In genomic region chr13:62940721-62941120, GRCm38 (mm10) we compare ENCODE assay signal across 21 mouse cellular contexts. TPM values are rescaled to one million over a fixed set of nuclear protein-coding genes. Genes with fewer than 3 reads are reported as not detected.
DNase-seq lines count a peak whose midpoint lies in the region; ATAC-seq and TF ChIP-seq lines count a peak whose summit lies in the region.
"Had no signal": no experiment of that assay in that cellular context is flagged by ENCODE, and none has a peak within 500 bp of the region (broad histone marks: within the 10 kb centered on the region; RNA-seq: fewer than 3 reads in every experiment).

No protein-coding gene starts in this region.

- H3K27me3 ChIP-seq in forebrain, postnatal 0 days (ENCODE audit: insufficient read depth, low read length): no peaks in the 10 kb centered on the region
- no peaks in the 10 kb centered on the region for H3K27me3 ChIP-seq in forebrain, embryonic 14.5 days (replicated peaks; ENCODE audit: control insufficient read depth, insufficient read depth, low read length)
- H3K27me3 ChIP-seq in limb, embryonic 12.5 days: no peaks in the 10 kb centered on the region
- H3K27me3 ChIP-seq in limb, embryonic 10.5 days (ENCODE audit: low read depth, poor library complexity, severe bottlenecking): no peaks in the 10 kb centered on the region
- no peaks in the 10 kb centered on the region for H3K27me3 ChIP-seq in liver, embryonic 11.5 days (replicated peaks; ENCODE audit: control insufficient read depth, insufficient read depth, low read length)
- H3K27me3 ChIP-seq in midbrain, embryonic 11.5 days (ENCODE audit: control insufficient read depth, insufficient read depth, low read length): no peaks in the 10 kb centered on the region
- H3K27me3 ChIP-seq: embryonic facial prominence, embryonic 15.5 days; stomach, embryonic 15.5 days had no signal

- DNase-seq in forebrain, postnatal 0 days: no peak
- no peak for DNase-seq in forebrain, embryonic 14.5 days (ENCODE audit: low spot score)
- DNase-seq in limb, embryonic 10.5 days (ENCODE audit: low spot score): no peak
- DNase-seq in left cerebral cortex, adult 8-10 months (ENCODE audit: low spot score in 2 of 2): peak; percentile 12 to 75
- peak; percentile 32 to 64 for DNase-seq in right cerebral cortex, postnatal 10 days (ENCODE audit: low spot score in 2 of 2)
- DNase-seq in liver, embryonic 11.5 days (ENCODE audit: low spot score): no peak
- DNase-seq in midbrain, embryonic 11.5 days (ENCODE audit: low spot score, missing footprints): no peak
- DNase-seq: adrenal gland, postnatal 14 days; cerebellum, adult 9-10 months; gastrocnemius, postnatal 10 days; heart, postnatal 10 days; kidney, adult 11 months; kidney, postnatal 10 days; liver, embryonic 13.5 days; thymus, postnatal 25 days had no signal

- ATAC-seq in forebrain, postnatal 0 days: peak; percentile 36; the same call in 1 of the 2 replicates
- ATAC-seq in forebrain, embryonic 14.5 days: no peak
- no peak for ATAC-seq in limb, embryonic 12.5 days (ENCODE audit: insufficient number of reproducible peaks, insufficient read depth, low FRiP score, low TSS enrichment, low read depth)
- ATAC-seq in liver, embryonic 11.5 days (replicated peaks; ENCODE audit: low FRiP score): no peak
- ATAC-seq in midbrain, embryonic 11.5 days (ENCODE audit: low FRiP score): no peak
- ATAC-seq: midbrain, embryonic 16.5 days had no signal

- no peak overlapping the region for H3K27ac ChIP-seq in forebrain, postnatal 0 days (ENCODE audit: low read depth, low read length)
- H3K27ac ChIP-seq in forebrain, embryonic 14.5 days (ENCODE audit: low read depth, low read length): no peak overlapping the region
- peak overlapping the region; percentile 83 for H3K27ac ChIP-seq in limb, embryonic 12.5 days
- no peak overlapping the region for H3K27ac ChIP-seq in limb, embryonic 10.5 days
- no peak overlapping the region for H3K27ac ChIP-seq in liver, embryonic 11.5 days (ENCODE audit: low read depth, low read length)
- no peak overlapping the region for H3K27ac ChIP-seq in midbrain, embryonic 11.5 days (ENCODE audit: low read depth, low read length)
- H3K27ac ChIP-seq: embryonic facial prominence, embryonic 15.5 days; hindbrain, embryonic 14.5 days; stomach, embryonic 15.5 days had no signal

- H3K9ac ChIP-seq in forebrain, postnatal 0 days: no peak overlapping the region
- H3K9ac ChIP-seq in forebrain, embryonic 14.5 days (ENCODE audit: low read length): no peak overlapping the region
- H3K9ac ChIP-seq in limb, embryonic 12.5 days (replicated peaks): no peak overlapping the region
- no peak overlapping the region for H3K9ac ChIP-seq in liver, embryonic 11.5 days (ENCODE audit: low read depth, low read length)
- no peak overlapping the region for H3K9ac ChIP-seq in midbrain, embryonic 11.5 days (ENCODE audit: low read length)
- H3K9ac ChIP-seq: embryonic facial prominence, embryonic 15.5 days; hindbrain, embryonic 14.5 days; liver, embryonic 13.5 days; stomach, embryonic 15.5 days had no signal

- H3K4me1 ChIP-seq in forebrain, postnatal 0 days (ENCODE audit: insufficient read depth): no peaks in the 10 kb centered on the region
- H3K4me1 ChIP-seq in forebrain, embryonic 14.5 days (ENCODE audit: control insufficient read depth, insufficient read depth, low read length): no peaks in the 10 kb centered on the region
- H3K4me1 ChIP-seq in limb, embryonic 12.5 days (replicated peaks): peaks cover 32% of the 10 kb centered on the region
- H3K4me1 ChIP-seq in limb, embryonic 10.5 days: peaks cover 25% of the 10 kb centered on the region
- H3K4me1 ChIP-seq in liver, embryonic 11.5 days (replicated peaks; ENCODE audit: control insufficient read depth, insufficient read depth, low read length): peaks cover 13% of the 10 kb centered on the region
- no peaks in the 10 kb centered on the region for H3K4me1 ChIP-seq in midbrain, embryonic 11.5 days (ENCODE audit: control insufficient read depth, insufficient read depth, low read length)
- H3K4me1 ChIP-seq: stomach, embryonic 15.5 days had no signal

- no peaks in the 10 kb centered on the region for H3K9me3 ChIP-seq in forebrain, postnatal 0 days (ENCODE audit: low read length)
- H3K9me3 ChIP-seq in forebrain, embryonic 14.5 days (replicated peaks; ENCODE audit: control insufficient read depth, low read length): no peaks in the 10 kb centered on the region
- H3K9me3 ChIP-seq in limb, embryonic 12.5 days: no peaks in the 10 kb centered on the region
- H3K9me3 ChIP-seq in limb, embryonic 10.5 days (replicated peaks): no peaks in the 10 kb centered on the region
- H3K9me3 ChIP-seq in liver, embryonic 11.5 days (ENCODE audit: control insufficient read depth, low read length): no peaks in the 10 kb centered on the region
- H3K9me3 ChIP-seq in midbrain, embryonic 11.5 days (ENCODE audit: control insufficient read depth, low read length): no peaks in the 10 kb centered on the region
- H3K9me3 ChIP-seq: embryonic facial prominence, embryonic 15.5 days; liver, embryonic 13.5 days; stomach, embryonic 15.5 days had no signal

- no peak overlapping the region for H3K4me2 ChIP-seq in forebrain, postnatal 0 days (ENCODE audit: low read depth)
- H3K4me2 ChIP-seq in forebrain, embryonic 14.5 days (ENCODE audit: low read length): no peak overlapping the region
- peak overlapping the region; percentile 37; the same call in 1 of the 2 replicates for H3K4me2 ChIP-seq in limb, embryonic 12.5 days
- H3K4me2 ChIP-seq in liver, embryonic 11.5 days: no peak overlapping the region
- no peak overlapping the region for H3K4me2 ChIP-seq in midbrain, embryonic 11.5 days
- H3K4me2 ChIP-seq: embryonic facial prominence, embryonic 15.5 days; hindbrain, embryonic 14.5 days; stomach, embryonic 15.5 days had no signal

- no peak overlapping the region for H3K4me3 ChIP-seq in forebrain, postnatal 0 days (ENCODE audit: low read depth, low read length)
- no peak overlapping the region for H3K4me3 ChIP-seq in forebrain, embryonic 14.5 days (ENCODE audit: low read depth, low read length)
- no peak overlapping the region for H3K4me3 ChIP-seq in limb, embryonic 12.5 days (replicated peaks)
- no peak overlapping the region for H3K4me3 ChIP-seq in limb, embryonic 10.5 days
- no peak overlapping the region for H3K4me3 ChIP-seq in liver, embryonic 11.5 days (ENCODE audit: low read depth, low read length)
- no peak overlapping the region for H3K4me3 ChIP-seq in midbrain, embryonic 11.5 days (ENCODE audit: low read depth, low read length)
- H3K4me3 ChIP-seq: embryonic facial prominence, embryonic 15.5 days; liver, embryonic 13.5 days; stomach, embryonic 15.5 days had no signal

- WGBS in forebrain, postnatal 0 days: 59% methylated on average over 4 of the region's 4 CpGs
- WGBS in forebrain, embryonic 14.5 days: 81% methylated on average over 4 of the region's 4 CpGs
- WGBS in limb, embryonic 12.5 days: 77% methylated on average over 4 of the region's 4 CpGs
- 90% methylated on average over 4 of the region's 4 CpGs for WGBS in limb, embryonic 10.5 days
- 85% methylated on average over 4 of the region's 4 CpGs for WGBS in liver, embryonic 11.5 days
- WGBS in midbrain, embryonic 11.5 days: 86% methylated on average over 4 of the region's 4 CpGs

- TF ChIP-seq CTCF in forebrain, postnatal 0 days (IDR thresholded peaks at IDR 0.05; ENCODE audit: low read depth): no peak

- H3K36me3 ChIP-seq in forebrain, postnatal 0 days (ENCODE audit: insufficient read depth): no peaks in the 10 kb centered on the region
- no peaks in the 10 kb centered on the region for H3K36me3 ChIP-seq in forebrain, embryonic 14.5 days (ENCODE audit: control insufficient read depth, insufficient read depth, low read length)
- H3K36me3 ChIP-seq in limb, embryonic 12.5 days: no peaks in the 10 kb centered on the region
- H3K36me3 ChIP-seq in limb, embryonic 10.5 days: no peaks in the 10 kb centered on the region
- H3K36me3 ChIP-seq in liver, embryonic 11.5 days (ENCODE audit: control insufficient read depth, insufficient read depth, low read length): no peaks in the 10 kb centered on the region
- no peaks in the 10 kb centered on the region for H3K36me3 ChIP-seq in midbrain, embryonic 11.5 days (ENCODE audit: control insufficient read depth, insufficient read depth, low read length)
- H3K36me3 ChIP-seq: embryonic facial prominence, embryonic 15.5 days; liver, embryonic 13.5 days; stomach, embryonic 15.5 days had no signal

RNA-seq across cellular contexts. Expression of gene 2010111I01Rik, which starts 24.0 kb away (rescaled TPM):
- 33.2 and 47.8 TPM in 2 replicates for total RNA-seq in forebrain, postnatal 0 days (2014; rRNA removed)
- 17.6 and 20.3 TPM in 2 replicates for polyA plus RNA-seq in forebrain, postnatal 0 days (2015; fragmentation: Nextera tagmentation; extraction: Ambion mirVana)
- 23.5 and 28.0 TPM in 2 replicates for polyA plus RNA-seq in forebrain, embryonic 14.5 days (2014; fragmentation: Nextera tagmentation; extraction: Ambion mirVana)
- polyA plus RNA-seq in limb, embryonic 12.5 days (2016; fragmentation: Nextera tagmentation; extraction: Ambion mirVana): 200 and 207 TPM in 2 replicates
- polyA plus RNA-seq in limb, embryonic 10.5 days (2016; fragmentation: Nextera tagmentation; extraction: Ambion mirVana): 107 and 122 TPM in 2 replicates
- total RNA-seq in left cerebral cortex, adult 8-10 months (2022): 100 to 1,000 TPM in 3 of 4 experiments, 10 to 100 TPM in 1; 98.0 to 105 (median 103) TPM
- polyA plus RNA-seq in liver, embryonic 11.5 days (2014; fragmentation: Nextera tagmentation; extraction: Ambion mirVana): 30.6 and 31.8 TPM in 2 replicates
- polyA plus RNA-seq in midbrain, embryonic 11.5 days (2014; fragmentation: Nextera tagmentation; extraction: Ambion mirVana): 31.8 and 34.4 TPM in 2 replicates

RNA-seq across cellular contexts. Expression of gene Fbp1, which starts 52.6 kb away (rescaled TPM):
- total RNA-seq in forebrain, postnatal 0 days (2014; rRNA removed): 0.15 TPM in 1 of 2 replicates, not detected in the other
- polyA plus RNA-seq in forebrain, postnatal 0 days (2015; fragmentation: Nextera tagmentation; extraction: Ambion mirVana): 0.21 and 0.45 TPM in 2 replicates
- polyA plus RNA-seq in forebrain, embryonic 14.5 days (2014; fragmentation: Nextera tagmentation; extraction: Ambion mirVana): not detected in 2 replicates
- polyA plus RNA-seq in limb, embryonic 12.5 days (2016; fragmentation: Nextera tagmentation; extraction: Ambion mirVana): 0.61 and 0.80 TPM in 2 replicates
- polyA plus RNA-seq in limb, embryonic 10.5 days (2016; fragmentation: Nextera tagmentation; extraction: Ambion mirVana): not detected in 2 replicates
- total RNA-seq in left cerebral cortex, adult 8-10 months (2022): 1 to 10 TPM in 1 of 4 experiments, under 1 TPM in 1, not detected in 2; 0.33 to 1.4 TPM
- not detected in 2 replicates for polyA plus RNA-seq in liver, embryonic 11.5 days (2014; fragmentation: Nextera tagmentation; extraction: Ambion mirVana)
- not detected in 2 replicates for polyA plus RNA-seq in midbrain, embryonic 11.5 days (2014; fragmentation: Nextera tagmentation; extraction: Ambion mirVana)
- total RNA-seq: heart, postnatal 10 days had no signal
- polyA plus RNA-seq: forebrain, embryonic 11.5 days; midbrain, embryonic 16.5 days had no signal

Comparison
In these comparisons a context has a peak if more than half of its experiments do, and no peak if none do; other contexts are left out.
1. DNase-seq: peak in left cerebral cortex, adult 8-10 months (2 of 2) and right cerebral cortex, postnatal 10 days (2 of 2); none in forebrain, postnatal 0 days (single experiment), forebrain, embryonic 14.5 days (single experiment), limb, embryonic 10.5 days (single experiment), liver, embryonic 11.5 days (single experiment) and midbrain, embryonic 11.5 days (single experiment).